Mouse (Mus musculus) spleen, postnatal 10 days (tissue): ENCODE data around the gene Prkn.

Source experiments
- DNase-seq, 2 experiments: peaks; one replicate each; pipeline ENCODE4 v3.0.0; 2021 to 2022; ENCODE audit warnings: low spot score in 2 of 2

Gene Prkn

GRCm38 (mm10) chr17:11844989-11845388 is 1004.8 kb downstream of the Prkn start:
- DNase-seq, result no peak

- no peak for DNase-seq
Observed at GRCm38 (mm10) chr17:11845506-11845905, 1005.3 kb downstream of the Prkn start.

- no peak for DNase-seq
Observed at GRCm38 (mm10) chr17:11854571-11854970, 1014.4 kb downstream of the Prkn start.

GRCm38 (mm10) chr17:11858772-11859405 is 1018.7 kb downstream of the Prkn start:
- DNase-seq, result no peak

GRCm38 (mm10) chr17:11861178-11861577 is 1021.0 kb downstream of the Prkn start:
- DNase-seq, result no peak

GRCm38 (mm10) chr17:11862360-11862759 is 1022.2 kb downstream of the Prkn start:
- DNase-seq, result no peak

- DNase-seq, result no peak
Observed at GRCm38 (mm10) chr17:11863017-11863416, 1022.8 kb downstream of the Prkn start.

- DNase-seq, result no peak
Observed at GRCm38 (mm10) chr17:11866231-11866630, 1026.0 kb downstream of the Prkn start.

- DNase-seq, result no peak
Observed at GRCm38 (mm10) chr17:11867334-11868095, 1027.3 kb downstream of the Prkn start.

GRCm38 (mm10) chr17:11870546-11870945 is 1030.4 kb downstream of the Prkn start:
- no peak for DNase-seq

GRCm38 (mm10) chr17:11876240-11876639 is 1036.1 kb downstream of the Prkn start:
- DNase-seq, result no peak

- no peak for DNase-seq
Observed at GRCm38 (mm10) chr17:11881110-11881820, 1041.1 kb downstream of the Prkn start.

GRCm38 (mm10) chr17:11885601-11886000 is 1045.4 kb downstream of the Prkn start:
- DNase-seq, result no peak

- DNase-seq, result no peak
Observed at GRCm38 (mm10) chr17:11886963-11887362, 1046.8 kb downstream of the Prkn start.

GRCm38 (mm10) chr17:11887591-11888205 is 1047.5 kb downstream of the Prkn start:
- no peak for DNase-seq

- no peak for DNase-seq
Observed at GRCm38 (mm10) chr17:11888806-11889205, 1048.6 kb downstream of the Prkn start.

GRCm38 (mm10) chr17:11900300-11900699 is 1060.1 kb downstream of the Prkn start:
- no peak for DNase-seq

- DNase-seq, result no peak
Observed at GRCm38 (mm10) chr17:11901731-11902130, 1061.5 kb downstream of the Prkn start.

GRCm38 (mm10) chr17:11903001-11903400 is 1062.8 kb downstream of the Prkn start:
- no peak for DNase-seq

GRCm38 (mm10) chr17:11910668-11911398 is 1070.6 kb downstream of the Prkn start:
- no peak for DNase-seq

- no peak for DNase-seq
Observed at GRCm38 (mm10) chr17:11912136-11912535, 1072.0 kb downstream of the Prkn start.
